Mouse (Mus musculus) heart, postnatal 0 days (tissue): ENCODE measurements around the gene Macf1.

Source experiments
- CTCF ChIP-seq: IDR thresholded peaks from 2 replicates; pipeline ENCODE4 v1.5.1; 2016; ENCODE audit warnings: antibody characterized with exemption, control low read depth, low read depth
- EP300 ChIP-seq: IDR thresholded peaks from 2 replicates; pipeline ENCODE4 v1.6.1; 2016; ENCODE audit warnings: antibody characterized with exemption, low read depth

GRCm38 (mm10) chr4:123594381-123594806 lies 89.8 kb downstream of the Macf1 start:
- no peak for TF ChIP-seq EP300
- TF ChIP-seq CTCF = no peak
